Mouse (Mus musculus) CH12.LX (cell line): ENCODE results near the gene Cnnm3. TPM values are rescaled to one million over a fixed set of nuclear protein-coding genes. Genes with fewer than 3 reads are reported as not detected.

ENCODE experiments used
- DNase-seq: peaks from one replicate; pipeline ENCODE4 v3.0.0-alpha.2; 2013; ENCODE audit errors: extremely low read depth
- H3K27ac ChIP-seq: 2 replicates; pipeline ENCODE4 v1.5.1; 2012; ENCODE audit warnings: low read depth, mild to moderate bottlenecking, control low read depth, moderate library complexity; ENCODE audit not compliant: insufficient read depth
- H3K27me3 ChIP-seq: replicated peaks from 2 replicates; pipeline ENCODE3; 2012; ENCODE audit warnings: inconsistent platforms
- H3K36me3 ChIP-seq, 2 experiments: replicated peaks in 1 of 2; 2 replicates each; pipeline versions ENCODE3 to v1.6.1; 2012; ENCODE audit warnings: inconsistent platforms in 1 of 2, low read length in 1 of 2, mild to moderate bottlenecking in 1 of 2, mixed read lengths in 1 of 2, moderate library complexity in 1 of 2; ENCODE audit not compliant: control insufficient read depth in 1 of 2, insufficient read depth in 1 of 2
- H3K4me1 ChIP-seq, 2 experiments: 2 replicates each; pipeline ENCODE4 v1.6.1; 2012; ENCODE audit warnings: inconsistent platforms in 1 of 2, moderate library complexity in 1 of 2; ENCODE audit not compliant: insufficient read depth in 2 of 2, control insufficient read depth in 1 of 2
- H3K4me2 ChIP-seq: 2 replicates; pipeline ENCODE4 v1.6.1; 2012; ENCODE audit warnings: low read depth, mild to moderate bottlenecking, control low read depth; ENCODE audit not compliant: poor library complexity, insufficient read depth, severe bottlenecking
- H3K4me3 ChIP-seq, 3 experiments: fragments of 150-350 bp in 1 of 3; sonication (generic) in 1 of 3; replicated peaks in 1 of 3; 2 replicates each; pipeline versions ENCODE3 to v1.5.1; 2011 to 2012; ENCODE audit warnings: low read depth in 2 of 3, low read length in 2 of 3, mild to moderate bottlenecking in 2 of 3, moderate library complexity in 2 of 3, control low read depth in 1 of 3, improper control_type of control experiment in 1 of 3, inconsistent platforms in 1 of 3, mixed read lengths in 1 of 3; ENCODE audit not compliant: poor library complexity in 1 of 3
- H3K79me2 ChIP-seq: replicated peaks from 2 replicates; pipeline ENCODE4 v1.6.1; 2012; ENCODE audit warnings: mild to moderate bottlenecking, moderate library complexity; ENCODE audit not compliant: control insufficient read depth, poor library complexity, insufficient read depth, severe bottlenecking; ENCODE audit errors: extremely low read depth
- H3K9ac ChIP-seq: 2 replicates; pipeline ENCODE4 v1.6.1; 2012; ENCODE audit warnings: low read depth, mild to moderate bottlenecking, control low read depth, moderate library complexity; ENCODE audit not compliant: insufficient read depth
- H3K9me3 ChIP-seq: replicated peaks from 2 replicates; pipeline ENCODE3; 2012; ENCODE audit warnings: low read length, inconsistent platforms, mixed read lengths
- BHLHE40 ChIP-seq: IDR thresholded peaks from 2 replicates; pipeline ENCODE4 v1.6.1; 2011; ENCODE audit warnings: mild to moderate bottlenecking, low read depth, low read length, improper control_type of control experiment
- CHD2 ChIP-seq: IDR thresholded peaks from 2 replicates; pipeline ENCODE4 v1.6.1; 2011; ENCODE audit warnings: low read length, improper control_type of control experiment
- CTCF ChIP-seq, 2 experiments: IDR thresholded peaks in 1 of 2; conservative IDR thresholded peaks in 1 of 2; 2 replicates each; pipeline ENCODE4 v1.5.1; 2011 to 2012; ENCODE audit warnings: low read depth in 2 of 2, low read length in 2 of 2, improper control_type of control experiment in 1 of 2, inconsistent platforms in 1 of 2, mild to moderate bottlenecking in 1 of 2, moderate library complexity in 1 of 2
- ELF1 ChIP-seq: IDR thresholded peaks from 2 replicates; pipeline ENCODE4 v1.6.1; 2014; ENCODE audit warnings: low read depth, mild to moderate bottlenecking, inconsistent platforms, low read length, improper control_type of control experiment
- EP300 ChIP-seq: IDR thresholded peaks from 2 replicates; pipeline ENCODE4 v1.6.1; 2011; ENCODE audit warnings: low read length, improper control_type of control experiment
- ETS1 ChIP-seq: conservative IDR thresholded peaks from 2 replicates; pipeline ENCODE4 v1.6.1; 2012; ENCODE audit warnings: low read depth, mild to moderate bottlenecking, inconsistent platforms, low read length, improper control_type of control experiment, moderate library complexity
- GABPA ChIP-seq: IDR thresholded peaks from 2 replicates; pipeline ENCODE4 v1.6.1; 2012; ENCODE audit warnings: low read depth, low read length, improper control_type of control experiment, inconsistent platforms; ENCODE audit not compliant: insufficient replicate concordance
- HCFC1 ChIP-seq: IDR thresholded peaks from 2 replicates; pipeline ENCODE4 v1.6.1; 2012; ENCODE audit warnings: low read depth, mild to moderate bottlenecking, inconsistent platforms, low read length, improper control_type of control experiment
- IRF4 ChIP-seq: IDR thresholded peaks from 2 replicates; pipeline ENCODE4 v1.6.1; 2014; ENCODE audit warnings: low read depth, mild to moderate bottlenecking, inconsistent platforms, low read length, improper control_type of control experiment
- JUN ChIP-seq: IDR thresholded peaks from 2 replicates; pipeline ENCODE4 v1.6.1; 2011; ENCODE audit warnings: low read depth, mild to moderate bottlenecking, low read length, improper control_type of control experiment, moderate library complexity; ENCODE audit not compliant: insufficient read depth
- JUND ChIP-seq: conservative IDR thresholded peaks from 2 replicates; pipeline ENCODE4 v1.6.1; 2011; ENCODE audit warnings: low read depth, low read length, improper control_type of control experiment
- MAX ChIP-seq: IDR thresholded peaks from 2 replicates; pipeline ENCODE4 v1.6.1; 2011; ENCODE audit warnings: low read length, improper control_type of control experiment
- MAZ ChIP-seq: IDR thresholded peaks from 2 replicates; pipeline ENCODE4 v1.6.1; 2012; ENCODE audit warnings: low read depth, mild to moderate bottlenecking, inconsistent platforms, low read length, improper control_type of control experiment, moderate library complexity
- MEF2A ChIP-seq: IDR thresholded peaks from 2 replicates; pipeline ENCODE4 v1.6.1; 2014; ENCODE audit warnings: low read depth, mild to moderate bottlenecking, inconsistent platforms, low read length, improper control_type of control experiment, borderline replicate concordance
- MXI1 ChIP-seq: IDR thresholded peaks from 2 replicates; pipeline ENCODE4 v1.6.1; 2011; ENCODE audit warnings: mild to moderate bottlenecking, low read depth, low read length, improper control_type of control experiment
- MYC ChIP-seq: IDR thresholded peaks from 2 replicates; pipeline ENCODE4 v1.6.1; 2011; ENCODE audit warnings: low read depth, mild to moderate bottlenecking, improper control_type of control experiment, low read length
- NELFE ChIP-seq: IDR thresholded peaks from 2 replicates; pipeline ENCODE4 v1.6.1; 2011; ENCODE audit warnings: low read depth, low read length, improper control_type of control experiment
- NRF1 ChIP-seq: IDR thresholded peaks from 2 replicates; pipeline ENCODE4 v1.6.1; 2014; ENCODE audit warnings: low read depth, mild to moderate bottlenecking, inconsistent platforms, low read length, improper control_type of control experiment, moderate library complexity
- PAX5 ChIP-seq: IDR thresholded peaks from 2 replicates; pipeline ENCODE4 v1.6.1; 2012; ENCODE audit warnings: low read length, inconsistent platforms, mixed read lengths
- POLR2AphosphoS2 ChIP-seq: IDR thresholded peaks from 2 replicates; pipeline ENCODE4 v1.6.1; 2011; ENCODE audit warnings: low read depth, low read length, improper control_type of control experiment
- RAD21 ChIP-seq: IDR thresholded peaks from 2 replicates; pipeline ENCODE4 v1.6.1; 2011; ENCODE audit warnings: low read depth, mild to moderate bottlenecking, low read length, improper control_type of control experiment, moderate library complexity
- RCOR1 ChIP-seq: conservative IDR thresholded peaks from 2 replicates; pipeline ENCODE4 v1.6.1; 2012; ENCODE audit warnings: low read depth, mild to moderate bottlenecking, inconsistent platforms, low read length, improper control_type of control experiment
- SMC3 ChIP-seq: IDR thresholded peaks from 2 replicates; pipeline ENCODE4 v1.6.1; 2011; ENCODE audit warnings: low read depth, low read length, improper control_type of control experiment
- TBP ChIP-seq: conservative IDR thresholded peaks from 2 replicates; pipeline ENCODE4 v1.6.1; 2011; ENCODE audit warnings: low read depth, low read length, improper control_type of control experiment
- UBTF ChIP-seq: IDR thresholded peaks from 2 replicates; pipeline ENCODE4 v1.6.1; 2012; ENCODE audit warnings: low read depth, mild to moderate bottlenecking, inconsistent platforms, low read length, improper control_type of control experiment, moderate library complexity
- USF1 ChIP-seq: IDR thresholded peaks from 2 replicates; pipeline ENCODE4 v1.6.1; 2014; ENCODE audit warnings: low read depth, mild to moderate bottlenecking, inconsistent platforms, low read length, improper control_type of control experiment
- USF2 ChIP-seq: conservative IDR thresholded peaks from 2 replicates; pipeline ENCODE4 v1.6.1; 2011; ENCODE audit warnings: low read depth, low read length, improper control_type of control experiment
- ZC3H11A ChIP-seq: IDR thresholded peaks from 2 replicates; pipeline ENCODE4 v1.6.1; 2012; ENCODE audit warnings: low read depth, mild to moderate bottlenecking, inconsistent platforms, low read length, improper control_type of control experiment
- ZKSCAN1 ChIP-seq: IDR thresholded peaks from 2 replicates; pipeline ENCODE4 v1.6.1; 2012; ENCODE audit warnings: low read depth, inconsistent platforms, low read length, improper control_type of control experiment, borderline replicate concordance
- ZNF384 ChIP-seq: IDR thresholded peaks from 2 replicates; pipeline ENCODE4 v1.6.1; 2012; ENCODE audit warnings: low read depth, low read length, improper control_type of control experiment, inconsistent platforms
- dilution Hi-C: fragments of 300-500 bp; cut with MboI; formaldehyde crosslinking; loops from 2 replicates; pipeline ENCODE4 v1.14.3; 2020; ENCODE audit warnings: low sequenced_read_pairs; ENCODE audit not compliant: extremely low pct_unique_long_range_greater_than_20kb, extremely low pct_ligation_motif_present
- in situ Hi-C: fragments of 300-500 bp; cut with MboI; formaldehyde crosslinking; loops from 3 replicates; pipeline ENCODE4 v1.14.3; 2019; ENCODE audit warnings: low sequenced_read_pairs, low pct_ligation_motif_present, low pct_unique_long_range_greater_than_20kb, mixed read lengths
- polyA plus RNA-seq: library from polyadenylated mRNA; unstranded; fragments of >175 nt; gene quantifications from 2 replicates; pipeline ENCODE4 v1.2.1, GENCODE M21; 2012; ENCODE audit warnings: low read depth; ENCODE audit not compliant: insufficient read length
- total RNA-seq, 2 experiments: library from RNA; depleted of rRNA; stranded (reverse); fragments of 300-350 nt in 1 of 2; fragments of >200 nt in 1 of 2; gene quantifications; 2 replicates each; pipeline ENCODE4 v1.2.3; 2012 to 2014

Gene Cnnm3
- total and polyA plus RNA-seq, 3 experiments: 3.0 to 9.2 (median 8.8) TPM

- H3K9me3 ChIP-seq: no peaks in the 10 kb centered on the region
- H3K27me3 ChIP-seq: no peaks in the 10 kb centered on the region
- H3K4me2 ChIP-seq: no peak overlapping the region
- dilution Hi-C loops (no loop called here), in situ Hi-C loops (no loop called here)
- no peak overlapping the region for H3K4me3 ChIP-seq
- H3K4me1 ChIP-seq: no peaks in the 10 kb centered on the region
- H3K36me3 ChIP-seq: peaks cover 7 to 38% of the 10 kb centered on the region in 2 experiments
- no peak overlapping the region for H3K9ac ChIP-seq
- H3K79me2 ChIP-seq: no peaks in the 10 kb centered on the region
- DNase-seq: no peak
- peak; percentile 43 for TF ChIP-seq SMC3
- TF ChIP-seq IRF4: no peak
- TF ChIP-seq CHD2: no peak
- TF ChIP-seq PAX5: no peak
- TF ChIP-seq USF1: no peak
- no peak for TF ChIP-seq ZNF384
- TF ChIP-seq ZC3H11A: no peak
- TF ChIP-seq NELFE: no peak
- TF ChIP-seq ETS1: no peak
- no peak for TF ChIP-seq JUN
- TF ChIP-seq MAZ: no peak
- TF ChIP-seq NRF1: no peak
- TF ChIP-seq ELF1: no peak
- TF ChIP-seq USF2: no peak
- TF ChIP-seq RAD21: peak; percentile 56
- peak in 1 of 2 experiments; percentile 60; a peak in 2 of 4 replicates for TF ChIP-seq CTCF (conservative IDR thresholded peaks at IDR 0.05 in 1 of 2, IDR thresholded peaks at IDR 0.05 in 1 of 2; ENCODE audit: low read depth in 2 of 2, low read length in 2 of 2)
- TF ChIP-seq BHLHE40: no peak
- TF ChIP-seq POLR2AphosphoS2: no peak
- no peak for TF ChIP-seq HCFC1
- TF ChIP-seq MXI1: no peak
- no peak overlapping the region for H3K27ac ChIP-seq
Measured at GRCm38 (mm10) chr1:36496719-36497118, 14.9 kb upstream of the Cnnm3 start.

DNA sequence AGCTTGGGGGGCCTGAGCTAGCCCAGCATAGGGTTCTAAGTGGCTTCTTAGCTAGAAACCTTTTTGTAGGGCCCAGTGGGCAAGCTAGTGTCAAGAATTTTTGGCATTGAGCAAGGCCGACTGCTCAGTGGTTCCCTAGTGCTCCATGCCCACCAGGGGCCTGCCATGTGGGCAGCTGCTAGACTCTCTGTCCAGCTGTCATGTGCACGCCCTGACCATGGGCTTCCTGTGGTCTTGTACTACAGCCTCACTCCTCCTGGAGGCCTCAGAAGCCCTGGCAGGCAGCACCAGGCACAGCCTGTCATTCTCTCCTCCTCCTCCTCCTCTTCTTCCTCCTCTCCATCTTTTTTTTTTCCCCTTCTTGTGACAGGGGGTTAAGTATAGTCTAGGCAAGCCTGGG lies 14.4 kb upstream of the Cnnm3 start:
- dilution Hi-C loops: no loop called here
- Histone ChIP-seq H3K9ac (no peak overlapping the region), H3K4me3 (no peak overlapping the region), H3K27me3 (no peaks in the 10 kb centered on the region), H3K4me2 (no peak overlapping the region), H3K9me3 (no peaks in the 10 kb centered on the region), H3K4me1 (no peaks in the 10 kb centered on the region), H3K36me3 (peaks cover 7 to 41% of the 10 kb centered on the region in 2 experiments), H3K27ac (no peak overlapping the region), H3K79me2 (no peaks in the 10 kb centered on the region)
- TF ChIP-seq ZKSCAN1 (no peak), RCOR1 (no peak), CTCF (conservative IDR thresholded peaks at IDR 0.05 in 1 of 2, IDR thresholded peaks at IDR 0.05 in 1 of 2; ENCODE audit: low read depth in 2 of 2, low read length in 2 of 2) (no peak), IRF4 (no peak), ZNF384 (no peak), TBP (no peak), GABPA (no peak), MEF2A (no peak), UBTF (no peak), JUND (no peak), EP300 (no peak), USF2 (no peak), SMC3 (no peak), MAX (no peak), MYC (no peak)
- TF ChIP-seq, all 38 proteins: peak for 0
- DNase-seq: no peak
- in situ Hi-C loops: no loop called here
